Mouse (Mus musculus): Measurements from ENCODE around the gene Sh3bgrl2. TPM values are rescaled to one million over a fixed set of nuclear protein-coding genes. Genes with fewer than 3 reads are reported as not detected.

Sh3bgrl2 gene
- polyA plus RNA-seq, 1 experiment from 2014 or later: 17.3 TPM

GRCm38 (mm10) chr9:83582748-83583147, 34.6 kb downstream of the Sh3bgrl2 start:
- H3K4me3 ChIP-seq (ENCODE audit: low read depth, low read length): no peak overlapping the region
- no peaks in the 10 kb centered on the region for H3K27me3 ChIP-seq (replicated peaks; ENCODE audit: insufficient read depth, low read length)
- DNase-seq (ENCODE audit: low spot score) (peak; percentile 46), ATAC-seq (peak; percentile 52)
- H3K4me1 ChIP-seq (ENCODE audit: insufficient read depth, low read depth, low read length): no peaks in the 10 kb centered on the region
- no peaks in the 10 kb centered on the region for H3K36me3 ChIP-seq (ENCODE audit: insufficient read depth, low read length)
- TF ChIP-seq EP300 (IDR thresholded peaks at IDR 0.05) (no peak), CTCF (IDR thresholded peaks at IDR 0.05) (no peak)
- no peak overlapping the region for H3K9ac ChIP-seq (replicated peaks; ENCODE audit: low read depth)
- no peak overlapping the region for H3K4me2 ChIP-seq (replicated peaks; ENCODE audit: low read depth, low read length)
- 57% methylated on average over 7 of the region's 7 CpGs for WGBS
- H3K9me3 ChIP-seq (ENCODE audit: low read length): no peaks in the 10 kb centered on the region
- no peak overlapping the region for H3K27ac ChIP-seq (ENCODE audit: low read length)

GRCm38 (mm10) chr9:83586316-83587050, 38.4 kb downstream of the Sh3bgrl2 start:
- H3K27ac ChIP-seq (ENCODE audit: low read length): no peak overlapping the region
- DNase-seq (ENCODE audit: low spot score) (no peak), ATAC-seq (no peak)
- no peaks in the 10 kb centered on the region for H3K36me3 ChIP-seq (ENCODE audit: insufficient read depth, low read length)
- H3K4me1 ChIP-seq (ENCODE audit: insufficient read depth, low read depth, low read length): no peaks in the 10 kb centered on the region
- H3K4me3 ChIP-seq (ENCODE audit: low read depth, low read length): no peak overlapping the region
- no peaks in the 10 kb centered on the region for H3K9me3 ChIP-seq (ENCODE audit: low read length)
- TF ChIP-seq EP300 (IDR thresholded peaks at IDR 0.05) (no peak), CTCF (IDR thresholded peaks at IDR 0.05) (no peak)
- no peak overlapping the region for H3K9ac ChIP-seq (replicated peaks; ENCODE audit: low read depth)
- no peak overlapping the region for H3K4me2 ChIP-seq (replicated peaks; ENCODE audit: low read depth, low read length)
- 80% methylated on average over 17 of the region's 17 CpGs for WGBS
- H3K27me3 ChIP-seq (replicated peaks; ENCODE audit: insufficient read depth, low read length): no peaks in the 10 kb centered on the region

- H3K4me1 ChIP-seq (ENCODE audit: insufficient read depth, low read depth, low read length): no peaks in the 10 kb centered on the region
- WGBS: 79% methylated on average over 9 of the region's 9 CpGs
- no peak for DNase-seq (ENCODE audit: low spot score)
Measured at GRCm38 (mm10) chr9:83587116-83587515, 39.0 kb downstream of the Sh3bgrl2 start.

GRCm38 (mm10) chr9:83589063-83589462, 40.9 kb downstream of the Sh3bgrl2 start:
- H3K9ac ChIP-seq (replicated peaks; ENCODE audit: low read depth): no peak overlapping the region
- H3K9me3 ChIP-seq (ENCODE audit: low read length): no peaks in the 10 kb centered on the region
- H3K27ac ChIP-seq (ENCODE audit: low read length): no peak overlapping the region
- no peak overlapping the region for H3K4me2 ChIP-seq (replicated peaks; ENCODE audit: low read depth, low read length)
- H3K4me3 ChIP-seq (ENCODE audit: low read depth, low read length): no peak overlapping the region
- H3K27me3 ChIP-seq (replicated peaks; ENCODE audit: insufficient read depth, low read length): no peaks in the 10 kb centered on the region
- H3K36me3 ChIP-seq (ENCODE audit: insufficient read depth, low read length): no peaks in the 10 kb centered on the region
- TF ChIP-seq CTCF (IDR thresholded peaks at IDR 0.05) (no peak), EP300 (IDR thresholded peaks at IDR 0.05) (no peak)
- H3K4me1 ChIP-seq (ENCODE audit: insufficient read depth, low read depth, low read length): no peaks in the 10 kb centered on the region
- no peak for ATAC-seq
- WGBS: 85% methylated on average over 2 of the region's 2 CpGs
- DNase-seq (ENCODE audit: low spot score): no peak

More at GRCm38 (mm10) chr9:83587116-83587515, 39.0 kb downstream of the Sh3bgrl2 start:
- Histone ChIP-seq H3K4me3 (ENCODE audit: low read depth, low read length) (no peak overlapping the region), H3K27me3 (replicated peaks; ENCODE audit: insufficient read depth, low read length) (no peaks in the 10 kb centered on the region), H3K4me2 (replicated peaks; ENCODE audit: low read depth, low read length) (no peak overlapping the region), H3K27ac (ENCODE audit: low read length) (no peak overlapping the region), H3K36me3 (ENCODE audit: insufficient read depth, low read length) (no peaks in the 10 kb centered on the region), H3K9ac (replicated peaks; ENCODE audit: low read depth) (no peak overlapping the region), H3K9me3 (ENCODE audit: low read length) (no peaks in the 10 kb centered on the region)
- TF ChIP-seq EP300 (IDR thresholded peaks at IDR 0.05) (no peak), CTCF (IDR thresholded peaks at IDR 0.05) (no peak)
- ATAC-seq: no peak

GRCm38 (mm10) chr9:83589680-83590467, 41.7 kb downstream of the Sh3bgrl2 start:
- Histone ChIP-seq H3K9ac (replicated peaks; ENCODE audit: low read depth) (no peak overlapping the region), H3K9me3 (ENCODE audit: low read length) (no peaks in the 10 kb centered on the region), H3K4me2 (replicated peaks; ENCODE audit: low read depth, low read length) (no peak overlapping the region), H3K36me3 (ENCODE audit: insufficient read depth, low read length) (no peaks in the 10 kb centered on the region), H3K27ac (ENCODE audit: low read length) (no peak overlapping the region), H3K27me3 (replicated peaks; ENCODE audit: insufficient read depth, low read length) (no peaks in the 10 kb centered on the region), H3K4me3 (ENCODE audit: low read depth, low read length) (no peak overlapping the region), H3K4me1 (ENCODE audit: insufficient read depth, low read depth, low read length) (no peaks in the 10 kb centered on the region)
- DNase-seq (ENCODE audit: low spot score): peak; percentile 40
- ATAC-seq: no peak; the same call in 1 of the 2 replicates
- TF ChIP-seq EP300 (IDR thresholded peaks at IDR 0.05): no peak
- no peak for TF ChIP-seq CTCF (IDR thresholded peaks at IDR 0.05)
- WGBS: 36% methylated on average over 14 of the region's 14 CpGs

- Histone ChIP-seq H3K4me2 (replicated peaks; ENCODE audit: low read depth, low read length) (no peak overlapping the region), H3K36me3 (ENCODE audit: insufficient read depth, low read length) (no peaks in the 10 kb centered on the region), H3K27me3 (replicated peaks; ENCODE audit: insufficient read depth, low read length) (no peaks in the 10 kb centered on the region), H3K27ac (ENCODE audit: low read length) (no peak overlapping the region), H3K4me3 (ENCODE audit: low read depth, low read length) (no peak overlapping the region), H3K9me3 (ENCODE audit: low read length) (no peaks in the 10 kb centered on the region), H3K4me1 (ENCODE audit: insufficient read depth, low read depth, low read length) (no peaks in the 10 kb centered on the region), H3K9ac (replicated peaks; ENCODE audit: low read depth) (no peak overlapping the region)
- DNase-seq (ENCODE audit: low spot score) (no peak), ATAC-seq (no peak)
- 79% methylated on average over 10 of the region's 10 CpGs for WGBS
- no peak for TF ChIP-seq CTCF (IDR thresholded peaks at IDR 0.05)
Measured at GRCm38 (mm10) chr9:83591848-83592456, 43.8 kb downstream of the Sh3bgrl2 start.
